Mouse (Mus musculus) intestine, postnatal 0 days (tissue): ENCODE results near the gene Dpm1. TPM values are rescaled to one million over a fixed set of nuclear protein-coding genes. Genes with fewer than 3 reads are reported as not detected.
A peak's percentile ranks its signal among the peaks of the same experiment; 100 is the strongest.

Source experiments
- ATAC-seq: fragments of 200-750 bp; cut with Nextera tagmentation; 2 replicates; pipeline ENCODE4 v1.8.0; 2017; ENCODE audit warnings: mild to moderate bottlenecking, moderate TSS enrichment, moderate library complexity
- H3K27ac ChIP-seq: fragments of 300-500 bp; sonication (generic); 2 replicates; pipeline ENCODE4 v1.5.1; 2014; ENCODE audit warnings: mild to moderate bottlenecking, low read depth, low read length, moderate library complexity
- H3K27me3 ChIP-seq: fragments of 300-500 bp; sonication (generic); replicated peaks from 2 replicates; pipeline ENCODE4 v1.6.1; 2014; ENCODE audit warnings: low read length, mixed read lengths; ENCODE audit not compliant: control insufficient read depth, insufficient read depth
- H3K36me3 ChIP-seq: fragments of 300-500 bp; sonication (generic); 2 replicates; pipeline ENCODE4 v1.6.1; 2014; ENCODE audit warnings: mild to moderate bottlenecking, moderate library complexity; ENCODE audit not compliant: control insufficient read depth, insufficient read depth
- H3K4me1 ChIP-seq: fragments of 300-500 bp; sonication (generic); replicated peaks from 2 replicates; pipeline ENCODE4 v1.6.1; 2014; ENCODE audit warnings: antibody characterized with exemption, low read length, mixed read lengths; ENCODE audit not compliant: control insufficient read depth, insufficient read depth
- H3K4me2 ChIP-seq: fragments of 300-500 bp; sonication (generic); replicated peaks from 2 replicates; pipeline ENCODE4 v1.6.1; 2014; ENCODE audit warnings: low read depth, mild to moderate bottlenecking, moderate library complexity
- H3K4me3 ChIP-seq: fragments of 300-500 bp; sonication (generic); 2 replicates; pipeline ENCODE4 v1.5.1; 2014; ENCODE audit warnings: low read depth, low read length
- H3K9ac ChIP-seq: fragments of 300-500 bp; sonication (generic); 2 replicates; pipeline ENCODE4 v1.6.1; 2014; ENCODE audit warnings: mild to moderate bottlenecking, low read depth, low read length
- H3K9me3 ChIP-seq: fragments of 300-500 bp; sonication (generic); 2 replicates; pipeline ENCODE4 v1.6.1; 2016; ENCODE audit warnings: mixed run types; ENCODE audit not compliant: control insufficient read depth
- CTCF ChIP-seq: sonication (generic); IDR thresholded peaks from 2 replicates; pipeline ENCODE4 v1.5.1; 2016; ENCODE audit warnings: low read depth, mild to moderate bottlenecking, control low read depth, antibody characterized with exemption, moderate library complexity
- WGBS: fragments of 180-500 bp; shearing (Covaris S2); extraction: QIAGEN DNeasy Blood & Tissue Kit; methylation state at CpG from one replicate; pipeline ENCODE4 v1.1.7; 2014; 5-methylcytosine and 5-hydroxymethylcytosine counted together
- polyA plus RNA-seq: library from polyadenylated mRNA; unstranded; fragments of >200 nt; fragmentation: Nextera tagmentation; extraction: Ambion mirVana; gene quantifications from 2 replicates; pipeline ENCODE4 v1.2.1, GENCODE M21; 2015

The Dpm1 gene
- polyA plus RNA-seq, 1 experiment from 2014 or later: 131 TPM

GRCm38 (mm10) chr2:168191856-168192255 lies 38.5 kb downstream of the Dpm1 start:
- ATAC-seq: no peak
- Histone ChIP-seq H3K9ac (no peak overlapping the region), H3K4me3 (no peak overlapping the region), H3K4me2 (no peak overlapping the region), H3K36me3 (peaks cover 5% of the 10 kb centered on the region), H3K9me3 (no peaks in the 10 kb centered on the region), H3K27me3 (no peaks in the 10 kb centered on the region), H3K27ac (no peak overlapping the region), H3K4me1 (no peaks in the 10 kb centered on the region; the same call in 1 of the 2 replicates)
- 88% methylated on average over 2 of the region's 2 CpGs for WGBS
- TF ChIP-seq CTCF: no peak

DNA sequence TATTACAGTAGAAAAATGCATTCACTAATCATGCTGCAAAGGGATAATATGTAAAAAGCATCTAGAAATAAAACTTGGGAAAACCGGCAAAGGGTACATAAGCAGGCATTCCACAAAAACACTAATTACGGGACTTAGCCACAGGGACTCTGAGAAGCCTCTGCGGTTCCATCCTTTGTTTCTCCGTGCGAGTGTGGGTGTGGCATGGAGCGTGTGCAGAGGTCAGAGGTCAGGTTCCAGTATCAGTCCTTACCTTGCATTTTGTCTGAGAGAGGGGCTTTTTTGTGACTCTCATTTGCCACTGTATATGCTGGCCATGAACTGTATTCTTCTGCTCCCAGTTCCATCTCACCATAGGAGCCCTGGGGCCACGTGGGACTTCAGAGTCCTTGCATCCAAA lies 54.4 kb downstream of the Dpm1 start:
- WGBS: 45% methylated on average over 7 of the region's 7 CpGs
- H3K27ac ChIP-seq: no peak overlapping the region
- TF ChIP-seq CTCF: no peak
- no peak overlapping the region for H3K4me2 ChIP-seq
- H3K4me3 ChIP-seq: no peak overlapping the region
- no peaks in the 10 kb centered on the region for H3K9me3 ChIP-seq
- no peaks in the 10 kb centered on the region for H3K27me3 ChIP-seq
- H3K9ac ChIP-seq: no peak overlapping the region
- no peak for ATAC-seq
- H3K4me1 ChIP-seq: no peaks in the 10 kb centered on the region
- H3K36me3 ChIP-seq: 0 out of 2 replicates have a peak, but pooled peaks cover 8% of the 10 kb centered on the region

GRCm38 (mm10) chr2:168170167-168170685 lies 60.2 kb downstream of the Dpm1 start:
- no peak for TF ChIP-seq CTCF
- WGBS: 14% methylated on average over 13 of the region's 13 CpGs
- Histone ChIP-seq H3K36me3 (no peaks in the 10 kb centered on the region), H3K27ac (peak overlapping the region; percentile 46; the same call in 1 of the 2 replicates), H3K4me2 (peak overlapping the region; percentile 62), H3K9me3 (no peaks in the 10 kb centered on the region), H3K4me1 (no peaks in the 10 kb centered on the region; the same call in 1 of the 2 replicates), H3K9ac (no peak overlapping the region), H3K27me3 (no peaks in the 10 kb centered on the region), H3K4me3 (peak overlapping the region; percentile 13)
- ATAC-seq: peak; percentile 99

- Histone ChIP-seq H3K4me1 (no peaks in the 10 kb centered on the region; the same call in 1 of the 2 replicates), H3K4me3 (peak overlapping the region; percentile 13), H3K27ac (peak overlapping the region; percentile 46; the same call in 1 of the 2 replicates), H3K9me3 (no peaks in the 10 kb centered on the region), H3K4me2 (peak overlapping the region; percentile 62), H3K27me3 (no peaks in the 10 kb centered on the region), H3K9ac (no peak overlapping the region), H3K36me3 (no peaks in the 10 kb centered on the region)
- 15% methylated on average over 9 of the region's 9 CpGs for WGBS
- TF ChIP-seq CTCF: no peak
- peak; percentile 10; the same call in 1 of the 2 replicates for ATAC-seq
Observed at GRCm38 (mm10) chr2:168169800-168170113, 60.6 kb downstream of the Dpm1 start.

DNA sequence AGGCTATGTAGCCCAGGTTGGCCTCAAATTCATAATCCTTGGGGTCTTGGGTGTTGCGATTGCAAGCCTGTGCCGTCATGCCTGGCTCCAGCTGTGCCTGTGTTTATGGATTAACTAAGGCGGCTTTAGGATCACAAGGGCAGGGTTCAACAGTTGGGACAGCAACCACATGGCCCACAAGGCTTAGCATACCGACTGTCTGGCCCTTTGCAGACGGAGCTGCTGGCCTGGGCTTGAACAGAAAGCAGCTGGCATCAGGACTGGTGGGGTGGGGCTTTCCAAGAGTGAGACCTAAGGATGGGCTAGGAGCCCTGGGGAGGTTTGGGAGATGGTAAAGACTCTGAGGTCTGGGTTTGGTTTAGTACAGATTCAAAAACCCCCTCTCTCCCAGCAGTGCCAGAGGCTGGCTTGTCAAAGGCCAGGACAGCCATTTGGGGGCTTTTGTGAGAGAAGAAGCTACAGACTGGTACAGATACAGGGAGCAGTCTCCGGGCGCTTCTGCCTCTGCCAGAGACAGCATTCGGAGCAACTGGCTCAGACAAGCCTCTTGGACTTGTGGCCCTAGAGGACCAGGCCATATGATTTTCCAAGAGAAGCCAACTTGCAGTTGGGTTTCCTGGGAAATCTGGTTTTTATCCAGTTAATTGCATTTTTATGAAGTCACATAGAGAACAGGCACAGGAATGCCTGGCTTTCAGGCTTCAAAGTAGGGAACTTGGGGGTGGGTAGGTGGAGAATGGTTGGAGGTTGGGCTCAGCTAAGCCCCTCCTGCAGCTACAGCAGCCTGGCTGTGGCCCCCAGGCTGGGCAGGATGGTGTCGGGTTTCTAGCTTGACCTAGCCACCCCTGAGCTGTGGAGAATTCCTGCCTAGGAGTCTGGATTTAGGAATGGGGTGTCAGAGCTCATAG lies 61.2 kb downstream of the Dpm1 start:
- no peak for ATAC-seq
- 56% methylated on average over 9 of the region's 9 CpGs for WGBS
- H3K36me3 ChIP-seq: no peaks in the 10 kb centered on the region
- peak overlapping the region; percentile 13; the same call in 1 of the 2 replicates for H3K4me3 ChIP-seq
- TF ChIP-seq CTCF: no peak
- H3K4me1 ChIP-seq: no peaks in the 10 kb centered on the region; the same call in 1 of the 2 replicates
- no peak overlapping the region for H3K9ac ChIP-seq
- peak overlapping the region; percentile 62 for H3K4me2 ChIP-seq
- H3K27me3 ChIP-seq: no peaks in the 10 kb centered on the region
- H3K9me3 ChIP-seq: no peaks in the 10 kb centered on the region
- H3K27ac ChIP-seq: no peak overlapping the region

GRCm38 (mm10) chr2:168167781-168168180 lies 62.6 kb downstream of the Dpm1 start:
- no peak for TF ChIP-seq CTCF
- Histone ChIP-seq H3K4me2 (no peak overlapping the region), H3K27ac (no peak overlapping the region), H3K27me3 (no peaks in the 10 kb centered on the region), H3K36me3 (no peaks in the 10 kb centered on the region), H3K4me1 (no peaks in the 10 kb centered on the region; the same call in 1 of the 2 replicates), H3K9me3 (no peaks in the 10 kb centered on the region), H3K9ac (no peak overlapping the region), H3K4me3 (no peak overlapping the region)
- 54% methylated on average over 3 of the region's 3 CpGs for WGBS
- no peak for ATAC-seq
